Mouse (Mus musculus) midbrain, embryonic 12.5 days (tissue): ENCODE results near the gene Aen. TPM values are rescaled to one million over a fixed set of nuclear protein-coding genes. Genes with fewer than 3 reads are reported as not detected.
A peak's percentile ranks its signal among the peaks of the same experiment; 100 is the strongest.

ENCODE experiments used
- ATAC-seq: fragments of 200-750 bp; cut with Nextera tagmentation; 2 replicates; pipeline ENCODE4 v1.8.0; 2017; ENCODE audit warnings: low read depth, moderate TSS enrichment, moderate library complexity; ENCODE audit not compliant: low FRiP score
- H3K27ac ChIP-seq: fragments of 300-500 bp; sonication (generic); replicated peaks from 2 replicates; pipeline ENCODE4 v1.5.1; 2016; ENCODE audit warnings: mild to moderate bottlenecking
- H3K27me3 ChIP-seq: fragments of 300-500 bp; sonication (generic); 2 replicates; pipeline ENCODE4 v1.6.1; 2016; ENCODE audit warnings: mild to moderate bottlenecking
- H3K36me3 ChIP-seq: fragments of 300-500 bp; sonication (generic); 2 replicates; pipeline ENCODE4 v1.6.1; 2016
- H3K4me1 ChIP-seq: fragments of 300-500 bp; sonication (generic); 2 replicates; pipeline ENCODE4 v1.6.1; 2016
- H3K4me2 ChIP-seq: fragments of 300-500 bp; sonication (generic); replicated peaks from 2 replicates; pipeline ENCODE4 v1.6.1; 2016; ENCODE audit warnings: mild to moderate bottlenecking, moderate library complexity
- H3K4me3 ChIP-seq: fragments of 300-500 bp; sonication (generic); 2 replicates; pipeline ENCODE4 v1.5.1; 2016; ENCODE audit warnings: mild to moderate bottlenecking
- H3K9ac ChIP-seq: fragments of 300-500 bp; sonication (generic); replicated peaks from 2 replicates; pipeline ENCODE4 v1.6.1; 2016; ENCODE audit warnings: mild to moderate bottlenecking, moderate library complexity
- H3K9me3 ChIP-seq: fragments of 300-500 bp; sonication (generic); 2 replicates; pipeline ENCODE4 v1.6.1; 2016; ENCODE audit warnings: mild to moderate bottlenecking
- WGBS: fragments of 180-500 bp; shearing (Covaris S2); methylation state at CpG from one replicate; pipeline ENCODE4 v1.1.7; 2016; 5-methylcytosine and 5-hydroxymethylcytosine counted together
- polyA plus RNA-seq: library from polyadenylated mRNA; unstranded; fragments of >200 nt; fragmentation: Nextera tagmentation; extraction: Ambion mirVana; gene quantifications from 2 replicates; pipeline ENCODE4 v1.2.1, GENCODE M21; 2016

The Aen gene
- polyA plus RNA-seq, 1 experiment from 2014 or later: 50.1 TPM

- H3K36me3 ChIP-seq: no peaks in the 10 kb centered on the region
- peak overlapping the region; percentile 60 for H3K4me3 ChIP-seq
- peak overlapping the region; percentile 82 for H3K4me2 ChIP-seq
- 5% methylated on average over 13 of the region's 16 CpGs for WGBS
- H3K9ac ChIP-seq: peak overlapping the region; percentile 37
- peaks cover 49% of the 10 kb centered on the region for H3K4me1 ChIP-seq
- peak; percentile 16; the same call in 1 of the 2 replicates for ATAC-seq
- H3K27me3 ChIP-seq: no peaks in the 10 kb centered on the region
- no peaks in the 10 kb centered on the region for H3K9me3 ChIP-seq
- H3K27ac ChIP-seq: peak overlapping the region; percentile 81
These were observed 13.8 kb upstream of the Aen start for GRCm38 (mm10) chr7:78881607-78882468.

GRCm38 (mm10) chr7:78882469-78882837 is 13.2 kb upstream of the Aen start:
- Histone ChIP-seq H3K4me3 (peak overlapping the region; percentile 60), H3K9me3 (no peaks in the 10 kb centered on the region), H3K36me3 (no peaks in the 10 kb centered on the region), H3K27ac (peak overlapping the region; percentile 81), H3K27me3 (peaks cover 4% of the 10 kb centered on the region; the same call in 1 of the 2 replicates), H3K4me1 (peaks cover 55% of the 10 kb centered on the region), H3K9ac (peak overlapping the region; percentile 75), H3K4me2 (peak overlapping the region; percentile 82)
- WGBS: 2% methylated on average over 22 of the region's 23 CpGs
- ATAC-seq: peak; percentile 79

GRCm38 (mm10) chr7:78883016-78883725 is 12.5 kb upstream of the Aen start:
- 2% methylated on average over 34 of the region's 34 CpGs for WGBS
- no peaks in the 10 kb centered on the region for H3K36me3 ChIP-seq
- peak overlapping the region; percentile 75 for H3K9ac ChIP-seq
- H3K9me3 ChIP-seq: no peaks in the 10 kb centered on the region
- peaks cover 11% of the 10 kb centered on the region; the same call in 1 of the 2 replicates for H3K27me3 ChIP-seq
- H3K4me1 ChIP-seq: peaks cover 62% of the 10 kb centered on the region
- peak overlapping the region; percentile 60 for H3K4me3 ChIP-seq
- ATAC-seq: no peak
- peak overlapping the region; percentile 81 for H3K27ac ChIP-seq
- peak overlapping the region; percentile 82 for H3K4me2 ChIP-seq

GRCm38 (mm10) chr7:78883726-78884060 is 12.0 kb upstream of the Aen start:
- Histone ChIP-seq H3K4me3 (peak overlapping the region; percentile 60), H3K27ac (peak overlapping the region; percentile 81), H3K9me3 (no peaks in the 10 kb centered on the region), H3K9ac (peak overlapping the region; percentile 75), H3K4me1 (peaks cover 67% of the 10 kb centered on the region), H3K4me2 (peak overlapping the region; percentile 82), H3K27me3 (peaks cover 16% of the 10 kb centered on the region), H3K36me3 (no peaks in the 10 kb centered on the region)
- 3% methylated on average over 7 of the region's 8 CpGs for WGBS
- ATAC-seq: no peak

GRCm38 (mm10) chr7:78884139-78884538 is 11.5 kb upstream of the Aen start:
- Histone ChIP-seq H3K36me3 (no peaks in the 10 kb centered on the region), H3K4me2 (peak overlapping the region; percentile 82), H3K27me3 (peaks cover 21% of the 10 kb centered on the region), H3K9ac (peak overlapping the region; percentile 52; the same call in 1 of the 2 replicates), H3K9me3 (no peaks in the 10 kb centered on the region), H3K27ac (peak overlapping the region; percentile 81), H3K4me3 (peak overlapping the region; percentile 60), H3K4me1 (peaks cover 68% of the 10 kb centered on the region)
- WGBS: 1% methylated on average over 6 of the region's 6 CpGs
- peak; percentile 57 for ATAC-seq

GRCm38 (mm10) chr7:78885404-78885803 is 10.2 kb upstream of the Aen start:
- no peaks in the 10 kb centered on the region for H3K36me3 ChIP-seq

GRCm38 (mm10) chr7:78886496-78886895 is 9.2 kb upstream of the Aen start:
- H3K9me3 ChIP-seq: no peaks in the 10 kb centered on the region
- H3K36me3 ChIP-seq: no peaks in the 10 kb centered on the region
- 19% methylated on average over 4 of the region's 4 CpGs for WGBS
- peaks cover 63% of the 10 kb centered on the region for H3K4me1 ChIP-seq
- no peak overlapping the region; the same call in 1 of the 2 replicates for H3K9ac ChIP-seq
- peak overlapping the region; percentile 73 for H3K27ac ChIP-seq
- H3K4me2 ChIP-seq: peak overlapping the region; percentile 82
- peaks cover 32% of the 10 kb centered on the region for H3K27me3 ChIP-seq
- no peak for ATAC-seq
- peak overlapping the region; percentile 11; the same call in 1 of the 2 replicates for H3K4me3 ChIP-seq

More at GRCm38 (mm10) chr7:78885404-78885803, 10.2 kb upstream of the Aen start:
- 0 out of 2 replicates have a peak overlapping the region, but pooled peaks have one; percentile 24 for H3K9ac ChIP-seq
- no peak for ATAC-seq
- no peaks in the 10 kb centered on the region for H3K9me3 ChIP-seq
- H3K4me1 ChIP-seq: peaks cover 72% of the 10 kb centered on the region
- peak overlapping the region; percentile 72 for H3K27ac ChIP-seq
- peak overlapping the region; percentile 82 for H3K4me2 ChIP-seq
- WGBS: 81% methylated on average over 5 of the region's 5 CpGs
- peaks cover 32% of the 10 kb centered on the region for H3K27me3 ChIP-seq
- peak overlapping the region; percentile 11; the same call in 1 of the 2 replicates for H3K4me3 ChIP-seq

GRCm38 (mm10) chr7:78887431-78887842 is 8.2 kb upstream of the Aen start:
- Histone ChIP-seq H3K9me3 (no peaks in the 10 kb centered on the region), H3K27me3 (peaks cover 32% of the 10 kb centered on the region), H3K4me3 (peak overlapping the region; percentile 10; the same call in 1 of the 2 replicates), H3K4me2 (peak overlapping the region; percentile 82), H3K36me3 (no peaks in the 10 kb centered on the region), H3K27ac (peak overlapping the region; percentile 73), H3K9ac (peak overlapping the region; percentile 28; the same call in 1 of the 2 replicates), H3K4me1 (peaks cover 58% of the 10 kb centered on the region)
- peak; percentile 17; the same call in 1 of the 2 replicates for ATAC-seq
- WGBS: 61% methylated on average over 9 of the region's 9 CpGs

- Histone ChIP-seq H3K9me3 (no peaks in the 10 kb centered on the region), H3K27ac (no peak overlapping the region), H3K9ac (no peak overlapping the region), H3K4me2 (no peak overlapping the region), H3K27me3 (peaks cover 32% of the 10 kb centered on the region), H3K36me3 (no peaks in the 10 kb centered on the region), H3K4me1 (peaks cover 39% of the 10 kb centered on the region), H3K4me3 (no peak overlapping the region)
- no peak for ATAC-seq
- 3% methylated on average over 16 of the region's 16 CpGs for WGBS
These were observed 5.0 kb upstream of the Aen start for GRCm38 (mm10) chr7:78890641-78891040.

GRCm38 (mm10) chr7:78893917-78894316 is 1.7 kb upstream of the Aen start:
- WGBS: 89% methylated on average over 10 of the region's 10 CpGs

GRCm38 (mm10) chr7:78895021-78895652 is 517 bp upstream of the Aen start:
- WGBS: 56% methylated on average over 13 of the region's 13 CpGs

More at GRCm38 (mm10) chr7:78893917-78894316, 1.7 kb upstream of the Aen start:
- Histone ChIP-seq H3K27me3 (peaks cover 13% of the 10 kb centered on the region), H3K4me2 (no peak overlapping the region), H3K36me3 (no peaks in the 10 kb centered on the region), H3K4me1 (peaks cover 22% of the 10 kb centered on the region), H3K9ac (no peak overlapping the region), H3K9me3 (no peaks in the 10 kb centered on the region), H3K4me3 (no peak overlapping the region), H3K27ac (no peak overlapping the region)
- no peak for ATAC-seq

More at GRCm38 (mm10) chr7:78895021-78895652, 517 bp upstream of the Aen start:
- no peak for ATAC-seq
- H3K9ac ChIP-seq: 0 out of 2 replicates have a peak overlapping the region, but pooled peaks have one; percentile 39
- no peaks in the 10 kb centered on the region for H3K36me3 ChIP-seq
- H3K4me2 ChIP-seq: peak overlapping the region; percentile 93
- H3K4me1 ChIP-seq: peaks cover 19% of the 10 kb centered on the region
- H3K4me3 ChIP-seq: peak overlapping the region; percentile 94
- H3K27ac ChIP-seq: no peak overlapping the region
- H3K27me3 ChIP-seq: peaks cover 1% of the 10 kb centered on the region
- no peaks in the 10 kb centered on the region for H3K9me3 ChIP-seq
